Mouse (Mus musculus): ENCODE results near the gene Satl1. TPM values are rescaled to one million over a fixed set of nuclear protein-coding genes. Genes with fewer than 3 reads are reported as not detected.

The Satl1 gene
- polyA plus RNA-seq, 1 experiment = not detected

DNA sequence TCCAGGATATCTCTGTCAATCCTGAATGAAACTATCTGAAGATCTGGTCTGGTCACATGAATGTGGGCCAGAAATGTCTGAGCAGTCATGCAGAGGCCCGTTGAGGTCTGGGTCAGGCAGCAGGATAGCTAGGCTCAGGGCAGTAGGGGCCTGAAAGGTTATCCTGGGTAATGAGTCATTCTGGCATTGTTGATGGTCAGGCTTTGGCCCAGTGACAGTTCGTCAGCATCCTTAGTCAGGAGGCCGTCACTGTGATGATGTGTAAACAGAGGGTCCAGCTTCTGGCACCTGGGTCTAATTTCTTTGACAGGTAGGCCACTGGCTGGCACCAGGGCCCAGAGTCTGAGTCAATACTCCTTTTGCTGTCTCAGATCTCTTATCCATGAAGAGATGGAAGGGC, 67.1 kb downstream of the Satl1 start:
- 57% methylated on average over 3 of the region's 3 CpGs for WGBS
- no peak overlapping the region for H3K4me3 ChIP-seq (replicated peaks; ENCODE audit: extremely low read depth, low read depth, low read length)
- no peak for DNase-seq
- TF ChIP-seq POLR2A (IDR thresholded peaks at IDR 0.05; ENCODE audit: borderline replicate concordance, extremely low read depth, low read depth, low read length) = no peak
- H3K4me1 ChIP-seq (ENCODE audit: control insufficient read depth, insufficient read depth, low read length) = no peaks in the 10 kb centered on the region

Other genes with a start within 250 kb of the Satl1 start
- gene 4933403O08Rik, start 167.7 kb downstream of the Satl1 start, polyA plus RNA-seq (2012; rRNA removed) = not detected in 2 replicates
- 1.7 and 3.8 TPM in 2 replicates for gene Apool, start 95.4 kb downstream of the Satl1 start, polyA plus RNA-seq (2012; rRNA removed)
- not detected in 2 replicates for gene 2010106E10Rik, start 88.5 kb upstream of the Satl1 start, polyA plus RNA-seq (2012; rRNA removed)
- 0.16 and 0.34 TPM in 2 replicates for gene Zfp711, start 193.7 kb upstream of the Satl1 start, polyA plus RNA-seq (2012; rRNA removed)

All from lung, adult 2 months (tissue).